Mouse (Mus musculus) cortical plate, adult 2 months (tissue): ENCODE data around the gene Pfdn6.

Source experiments
- CTCF ChIP-seq: fragments of 200-500 bp; IDR thresholded peaks from 2 replicates; pipeline ENCODE4 v1.5.1; 2011; ENCODE audit warnings: mild to moderate bottlenecking, control low read depth, low read length; ENCODE audit not compliant: insufficient read depth; ENCODE audit errors: extremely low read depth
- POLR2A ChIP-seq: fragments of 200-500 bp; IDR thresholded peaks from 2 replicates; pipeline ENCODE4 v1.6.1; 2011; ENCODE audit warnings: mild to moderate bottlenecking, low read length, control low read depth; ENCODE audit not compliant: insufficient read depth; ENCODE audit errors: extremely low read depth

GRCm38 (mm10) chr17:33891357-33891756 is 48.8 kb downstream of the Pfdn6 start:
- no peak for TF ChIP-seq CTCF
- no peak for TF ChIP-seq POLR2A
